Mouse (Mus musculus): ENCODE measurements at regions not wholly inside any gene's neighbourhood (a gene's known extent, or its start where the extent isn't known, plus 50 kb on each side); places are given as distances from the start of the nearest gene placed in this dataset.

GRCm38 (mm10) chr10:91612052-91612451 lies 430.9 kb upstream of the Tmpo start:
- TF ChIP-seq CTCF (IDR thresholded peaks at IDR 0.05; ENCODE audit: low read depth, low read length) (no peak), POLR2A (IDR thresholded peaks at IDR 0.05; ENCODE audit: extremely low read depth, insufficient read depth, low read length) (no peak)

All from liver, adult 2 months (tissue).